Mouse (Mus musculus) liver, embryonic 13.5 days (tissue): ENCODE results near the gene Atp13a5. TPM values are rescaled to one million over a fixed set of nuclear protein-coding genes. Genes with fewer than 3 reads are reported as not detected.

Source experiments
- ATAC-seq: fragments of 200-750 bp; cut with Nextera tagmentation; 2 replicates; pipeline ENCODE4 v1.8.0; 2017; ENCODE audit warnings: low read depth, mild to moderate bottlenecking, moderate number of reproducible peaks, moderate library complexity
- DNase-seq: peaks from one replicate; pipeline ENCODE4 v3.0.0; 2022
- H3K27ac ChIP-seq: fragments of 300-500 bp; sonication (generic); 2 replicates; pipeline ENCODE4 v1.5.1; 2015; ENCODE audit warnings: moderate library complexity, mild to moderate bottlenecking, inconsistent platforms
- H3K27me3 ChIP-seq: fragments of 300-500 bp; sonication (generic); 2 replicates; pipeline ENCODE4 v1.6.1; 2015; ENCODE audit warnings: mild to moderate bottlenecking, inconsistent platforms
- H3K36me3 ChIP-seq: fragments of 300-500 bp; sonication (generic); 2 replicates; pipeline ENCODE4 v1.6.1; 2015; ENCODE audit warnings: mild to moderate bottlenecking, inconsistent platforms
- H3K4me1 ChIP-seq: fragments of 300-500 bp; sonication (generic); replicated peaks from 2 replicates; pipeline ENCODE4 v1.6.1; 2015; ENCODE audit warnings: inconsistent platforms
- H3K4me2 ChIP-seq: fragments of 300-500 bp; sonication (generic); 2 replicates; pipeline ENCODE4 v1.6.1; 2015; ENCODE audit warnings: inconsistent platforms, mild to moderate bottlenecking, moderate library complexity
- H3K4me3 ChIP-seq: fragments of 300-500 bp; sonication (generic); replicated peaks from 2 replicates; pipeline ENCODE4 v1.5.1; 2015; ENCODE audit warnings: mild to moderate bottlenecking, inconsistent platforms
- H3K9ac ChIP-seq: fragments of 300-500 bp; sonication (generic); 2 replicates; pipeline ENCODE4 v1.6.1; 2015; ENCODE audit warnings: mild to moderate bottlenecking, inconsistent platforms
- H3K9me3 ChIP-seq: fragments of 300-500 bp; sonication (generic); replicated peaks from 2 replicates; pipeline ENCODE4 v1.6.1; 2016; ENCODE audit warnings: inconsistent platforms
- WGBS: fragments of 180-500 bp; shearing (Covaris S2); methylation state at CpG from one replicate; pipeline ENCODE4 v1.1.7; 2015; ENCODE audit not compliant: insufficient replicate concordance; 5-methylcytosine and 5-hydroxymethylcytosine counted together
- polyA plus RNA-seq: library from polyadenylated mRNA; unstranded; fragments of >200 nt; fragmentation: Nextera tagmentation; extraction: Ambion mirVana; gene quantifications from 2 replicates; pipeline ENCODE4 v1.2.1, GENCODE M21; 2015

Atp13a5 gene
- not detected in 2 replicates for polyA plus RNA-seq

DNA sequence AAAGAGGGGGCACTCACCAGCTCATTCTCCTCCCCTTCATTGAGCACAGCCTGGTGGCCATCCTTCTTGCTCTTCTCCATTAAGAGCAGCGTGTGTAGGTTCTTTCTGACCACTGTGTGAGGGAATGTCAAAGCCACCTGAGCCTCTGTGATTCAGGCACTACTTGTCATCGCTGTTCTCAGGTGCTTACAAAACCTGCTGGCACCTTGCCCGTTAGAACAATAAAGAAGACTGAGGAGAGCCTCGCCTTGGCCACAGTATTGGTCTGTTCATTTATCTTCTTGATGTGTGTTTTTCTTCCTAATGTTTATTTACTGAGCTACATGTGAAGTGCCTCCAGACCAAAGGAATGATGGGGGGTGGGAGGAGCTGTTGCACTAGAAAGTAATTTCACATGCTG lies at the start of gene Atp13a5:
Atp13a5 (minus strand) TSS at position 275 of the 400 bp plus-strand sequence.
- no peak within 1 kb of the TSS for H3K9ac ChIP-seq
- H3K9me3 ChIP-seq, result no peaks in the 10 kb centered on the region
- ATAC-seq (no peak), DNase-seq (no peak)
- H3K4me1 ChIP-seq, result no peaks in the 10 kb centered on the region
- H3K4me2 ChIP-seq, result no peak within 1 kb of the TSS
- H3K4me3 ChIP-seq, result no peak within 1 kb of the TSS
- H3K27ac ChIP-seq, result no peak within 1 kb of the TSS
- 58% methylated on average over 4 of the region's 4 CpGs for WGBS
- H3K27me3 ChIP-seq, result no peaks in the 10 kb centered on the region
- H3K36me3 ChIP-seq, result no peaks in the 10 kb centered on the region

GRCm38 (mm10) chr16:29414822-29415221 lies 36.3 kb upstream of the Atp13a5 start:
- H3K27ac ChIP-seq, result no peak overlapping the region
- WGBS, result 63% methylated on average over 6 of the region's 6 CpGs
- H3K4me3 ChIP-seq, result no peak overlapping the region
- ATAC-seq, result no peak
- H3K9ac ChIP-seq, result no peak overlapping the region
- H3K4me1 ChIP-seq, result no peaks in the 10 kb centered on the region
- no peaks in the 10 kb centered on the region for H3K9me3 ChIP-seq
- no peaks in the 10 kb centered on the region for H3K36me3 ChIP-seq
- no peaks in the 10 kb centered on the region for H3K27me3 ChIP-seq
- DNase-seq, result no peak
- H3K4me2 ChIP-seq, result no peak overlapping the region

GRCm38 (mm10) chr16:29407319-29407718 lies 28.8 kb upstream of the Atp13a5 start:
- no peak for ATAC-seq

DNA sequence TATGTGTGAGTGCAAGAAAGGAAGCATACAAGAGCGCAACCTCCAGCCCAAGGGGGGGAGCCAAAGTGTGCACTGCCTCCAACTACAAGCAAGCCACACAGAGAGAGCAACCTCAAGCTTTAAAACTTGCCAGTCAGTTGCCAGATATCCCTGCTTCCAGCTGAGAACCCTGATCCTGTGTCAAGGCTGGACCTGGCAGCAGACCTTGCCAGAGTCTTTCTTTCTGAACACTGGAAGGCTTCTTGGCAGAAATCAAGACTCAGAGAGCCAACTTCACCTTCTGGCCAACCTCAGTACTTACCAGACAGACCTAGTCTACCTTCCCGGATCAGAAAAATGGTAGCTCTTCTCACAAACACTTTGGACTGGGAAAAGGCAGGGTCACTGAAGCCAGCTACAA lies 20.5 kb upstream of the Atp13a5 start:
- no peaks in the 10 kb centered on the region for H3K4me1 ChIP-seq
- ATAC-seq, result no peak
- H3K9ac ChIP-seq, result no peak overlapping the region
- no peak overlapping the region for H3K27ac ChIP-seq
- no peaks in the 10 kb centered on the region for H3K27me3 ChIP-seq
- no peak overlapping the region for H3K4me2 ChIP-seq
- no peak overlapping the region for H3K4me3 ChIP-seq
- 64% methylated on average over 2 of the region's 2 CpGs for WGBS
- DNase-seq, result no peak
- H3K9me3 ChIP-seq, result no peaks in the 10 kb centered on the region
- no peaks in the 10 kb centered on the region for H3K36me3 ChIP-seq

More at GRCm38 (mm10) chr16:29407319-29407718, 28.8 kb upstream of the Atp13a5 start:
- H3K4me3 ChIP-seq, result no peak overlapping the region
- no peak for DNase-seq
- 75% methylated on average over 10 of the region's 10 CpGs for WGBS
- no peak overlapping the region for H3K9ac ChIP-seq
- no peaks in the 10 kb centered on the region for H3K36me3 ChIP-seq
- no peaks in the 10 kb centered on the region for H3K27me3 ChIP-seq
- no peaks in the 10 kb centered on the region for H3K4me1 ChIP-seq
- H3K9me3 ChIP-seq, result no peaks in the 10 kb centered on the region
- no peak overlapping the region for H3K27ac ChIP-seq
- no peak overlapping the region for H3K4me2 ChIP-seq

DNA sequence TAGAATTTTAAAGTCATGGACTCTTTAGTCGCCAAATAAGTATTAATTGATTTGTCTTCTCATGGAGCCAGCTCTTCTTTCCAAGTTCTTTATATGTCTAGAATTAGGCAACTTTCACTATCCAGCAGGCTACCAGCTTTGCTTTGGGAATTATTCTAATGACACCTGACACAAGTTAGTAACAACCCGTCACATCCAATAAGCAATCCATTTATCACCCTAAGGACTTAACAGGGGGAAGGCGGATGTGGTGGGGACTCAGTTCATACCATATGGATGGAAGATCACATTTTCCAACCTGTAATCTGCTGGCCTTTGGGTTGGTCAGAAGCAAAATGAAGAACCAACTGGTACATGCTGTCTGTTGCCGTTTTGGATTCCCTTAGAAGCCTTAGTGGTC lies 6.2 kb upstream of the Atp13a5 start:
- 73% methylated on average over 4 of the region's 4 CpGs for WGBS
- no peak overlapping the region for H3K27ac ChIP-seq

GRCm38 (mm10) chr16:29374636-29375035 lies 3.9 kb downstream of the Atp13a5 start:
- no peaks in the 10 kb centered on the region for H3K9me3 ChIP-seq
- no peak overlapping the region for H3K9ac ChIP-seq
- H3K4me3 ChIP-seq, result no peak overlapping the region
- 72% methylated on average over 8 of the region's 8 CpGs for WGBS
- no peaks in the 10 kb centered on the region for H3K27me3 ChIP-seq
- no peak for ATAC-seq
- H3K27ac ChIP-seq, result no peak overlapping the region
- no peak overlapping the region for H3K4me2 ChIP-seq
- DNase-seq, result no peak
- H3K36me3 ChIP-seq, result no peaks in the 10 kb centered on the region
- H3K4me1 ChIP-seq, result no peaks in the 10 kb centered on the region

More for the DNA sequence above, 6.2 kb upstream of the Atp13a5 start:
- no peaks in the 10 kb centered on the region for H3K9me3 ChIP-seq
- H3K4me3 ChIP-seq, result no peak overlapping the region
- H3K9ac ChIP-seq, result no peak overlapping the region
- no peaks in the 10 kb centered on the region for H3K4me1 ChIP-seq
- no peaks in the 10 kb centered on the region for H3K36me3 ChIP-seq
- ATAC-seq (no peak), DNase-seq (no peak)
- H3K27me3 ChIP-seq, result no peaks in the 10 kb centered on the region
- no peak overlapping the region for H3K4me2 ChIP-seq

GRCm38 (mm10) chr16:29331351-29332044 lies 47.0 kb downstream of the Atp13a5 start:
- Histone ChIP-seq H3K4me2 (no peak overlapping the region), H3K27ac (no peak overlapping the region), H3K9ac (no peak overlapping the region), H3K9me3 (no peaks in the 10 kb centered on the region), H3K36me3 (no peaks in the 10 kb centered on the region), H3K4me3 (no peak overlapping the region), H3K27me3 (no peaks in the 10 kb centered on the region), H3K4me1 (no peaks in the 10 kb centered on the region)
- DNase-seq (no peak), ATAC-seq (no peak)
- WGBS, result 47% methylated on average over 3 of the region's 3 CpGs

GRCm38 (mm10) chr16:29330948-29331347 lies 47.6 kb downstream of the Atp13a5 start:
- Histone ChIP-seq H3K27me3 (no peaks in the 10 kb centered on the region), H3K9me3 (no peaks in the 10 kb centered on the region), H3K27ac (no peak overlapping the region), H3K4me1 (no peaks in the 10 kb centered on the region), H3K36me3 (no peaks in the 10 kb centered on the region), H3K4me2 (no peak overlapping the region), H3K9ac (no peak overlapping the region), H3K4me3 (no peak overlapping the region)
- no peak for ATAC-seq
- 53% methylated on average over 5 of the region's 5 CpGs for WGBS
- no peak for DNase-seq

DNA sequence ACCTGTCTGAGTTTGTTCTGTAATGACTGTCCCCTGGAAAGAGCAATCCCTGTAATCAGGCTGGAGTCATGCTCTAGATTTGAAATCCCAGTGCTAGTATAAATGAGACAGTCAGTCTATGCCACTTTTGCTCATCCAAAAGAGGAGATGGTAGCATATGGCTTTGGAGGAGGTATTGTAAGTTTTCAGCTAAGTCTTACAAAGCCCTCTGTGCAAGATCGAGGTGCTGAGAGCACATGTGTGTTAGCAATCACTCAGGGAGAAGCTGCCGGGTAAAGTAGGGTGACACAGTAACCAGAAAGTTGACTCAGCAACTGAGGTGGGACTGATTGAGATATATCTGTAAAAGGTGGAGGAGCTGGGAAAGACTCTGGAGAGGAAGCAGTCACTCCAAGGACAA lies 49.3 kb downstream of the Atp13a5 start:
- Histone ChIP-seq H3K4me3 (no peak overlapping the region), H3K4me1 (no peaks in the 10 kb centered on the region), H3K27ac (no peak overlapping the region), H3K27me3 (no peaks in the 10 kb centered on the region), H3K4me2 (no peak overlapping the region), H3K9me3 (no peaks in the 10 kb centered on the region), H3K9ac (no peak overlapping the region), H3K36me3 (no peaks in the 10 kb centered on the region)
- DNase-seq, result no peak
- no peak for ATAC-seq
- 65% methylated on average over 2 of the region's 2 CpGs for WGBS

- H3K36me3 ChIP-seq, result no peaks in the 10 kb centered on the region
- no peak overlapping the region for H3K4me2 ChIP-seq
- H3K27ac ChIP-seq, result no peak overlapping the region
- 55% methylated on average over 3 of the region's 3 CpGs for WGBS
- no peak overlapping the region for H3K9ac ChIP-seq
- no peaks in the 10 kb centered on the region for H3K4me1 ChIP-seq
- no peak for DNase-seq
- H3K4me3 ChIP-seq, result no peak overlapping the region
- no peak for ATAC-seq
- no peaks in the 10 kb centered on the region for H3K9me3 ChIP-seq
- no peaks in the 10 kb centered on the region for H3K27me3 ChIP-seq
These were observed 50.6 kb downstream of the Atp13a5 start for GRCm38 (mm10) chr16:29327910-29328309.

GRCm38 (mm10) chr16:29325233-29325919 lies 53.2 kb downstream of the Atp13a5 start:
- no peaks in the 10 kb centered on the region for H3K27me3 ChIP-seq
- no peak overlapping the region for H3K4me2 ChIP-seq
- 79% methylated on average over 7 of the region's 7 CpGs for WGBS
- ATAC-seq (no peak), DNase-seq (no peak)
- H3K4me1 ChIP-seq, result no peaks in the 10 kb centered on the region
- H3K4me3 ChIP-seq, result no peak overlapping the region
- H3K27ac ChIP-seq, result no peak overlapping the region
- no peaks in the 10 kb centered on the region for H3K36me3 ChIP-seq
- no peaks in the 10 kb centered on the region for H3K9me3 ChIP-seq
- H3K9ac ChIP-seq, result no peak overlapping the region

DNA sequence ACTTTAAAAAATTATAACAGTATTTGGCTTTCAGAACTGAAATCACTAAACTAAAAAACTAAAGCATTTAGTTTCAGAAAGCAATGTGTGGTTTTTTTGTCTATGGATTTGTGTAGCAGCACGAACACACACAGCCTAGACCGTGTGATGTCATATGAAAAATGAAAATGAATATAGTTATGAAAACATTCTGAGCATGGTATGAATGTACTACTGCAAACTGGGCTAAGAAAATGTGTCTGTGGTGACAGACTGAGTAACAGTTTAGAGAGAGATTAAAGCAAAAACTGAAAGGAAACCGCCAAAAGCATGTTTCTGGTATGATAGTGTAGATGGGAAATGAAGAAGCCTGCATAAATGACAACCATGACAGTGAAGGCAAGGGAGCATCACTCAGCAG lies 57.8 kb downstream of the Atp13a5 start:
- Histone ChIP-seq H3K9me3 (no peaks in the 10 kb centered on the region), H3K36me3 (no peaks in the 10 kb centered on the region), H3K4me3 (no peak overlapping the region), H3K27ac (no peak overlapping the region), H3K9ac (no peak overlapping the region), H3K4me2 (no peak overlapping the region), H3K27me3 (no peaks in the 10 kb centered on the region), H3K4me1 (no peaks in the 10 kb centered on the region)
- no peak for DNase-seq
- ATAC-seq, result no peak
- 51% methylated on average over 3 of the region's 3 CpGs for WGBS
